Mouse (Mus musculus) heart, embryonic 16.5 days (tissue): Measurements from ENCODE around the gene Rfk. TPM values are rescaled to one million over a fixed set of nuclear protein-coding genes. Genes with fewer than 3 reads are reported as not detected.
A peak's percentile ranks its signal among the peaks of the same experiment; 100 is the strongest.

Experiments
- ATAC-seq: fragments of 200-750 bp; cut with Nextera tagmentation; replicated peaks from 2 replicates; pipeline ENCODE4 v1.8.0; 2017; ENCODE audit warnings: moderate number of reproducible peaks; ENCODE audit not compliant: insufficient read depth, low FRiP score; ENCODE audit errors: extremely low read depth
- H3K27ac ChIP-seq: fragments of 300-500 bp; sonication (generic); 2 replicates; pipeline ENCODE4 v1.5.1; 2014; ENCODE audit warnings: mild to moderate bottlenecking, low read length, control low read depth, moderate library complexity
- H3K27me3 ChIP-seq: fragments of 300-500 bp; sonication (generic); 2 replicates; pipeline ENCODE4 v1.6.1; 2014; ENCODE audit warnings: low read length, mixed read lengths; ENCODE audit not compliant: control insufficient read depth, insufficient read depth
- H3K36me3 ChIP-seq: fragments of 300-500 bp; sonication (generic); 2 replicates; pipeline ENCODE4 v1.6.1; 2014; ENCODE audit not compliant: control insufficient read depth, insufficient read depth
- H3K4me1 ChIP-seq: fragments of 300-500 bp; sonication (generic); 2 replicates; pipeline ENCODE4 v1.6.1; 2014; ENCODE audit warnings: low read length, mixed read lengths; ENCODE audit not compliant: control insufficient read depth, insufficient read depth
- H3K4me2 ChIP-seq: fragments of 300-500 bp; sonication (generic); 2 replicates; pipeline ENCODE4 v1.6.1; 2014; ENCODE audit warnings: low read depth, mild to moderate bottlenecking, control low read depth, low read length
- H3K4me3 ChIP-seq: fragments of 300-500 bp; sonication (generic); 2 replicates; pipeline ENCODE4 v1.5.1; 2014; ENCODE audit warnings: mild to moderate bottlenecking, control low read depth, low read length
- H3K9ac ChIP-seq: fragments of 300-500 bp; sonication (generic); 2 replicates; pipeline ENCODE4 v1.6.1; 2014; ENCODE audit warnings: low read length, control low read depth
- H3K9me3 ChIP-seq: fragments of 300-500 bp; sonication (generic); replicated peaks from 2 replicates; pipeline ENCODE4 v1.6.1; 2016; ENCODE audit warnings: low read length; ENCODE audit not compliant: control insufficient read depth
- WGBS: fragments of 180-500 bp; shearing (Covaris S2); extraction: QIAGEN DNeasy Blood & Tissue Kit; methylation state at CpG from one replicate; pipeline ENCODE4 v1.1.7; 2014; 5-methylcytosine and 5-hydroxymethylcytosine counted together
- polyA plus RNA-seq: library from polyadenylated mRNA; unstranded; fragments of >200 nt; fragmentation: Nextera tagmentation; extraction: Ambion mirVana; gene quantifications from 2 replicates; pipeline ENCODE4 v1.2.1, GENCODE M21; 2015

Rfk gene
- 68.8 and 68.9 TPM in 2 replicates for polyA plus RNA-seq

DNA sequence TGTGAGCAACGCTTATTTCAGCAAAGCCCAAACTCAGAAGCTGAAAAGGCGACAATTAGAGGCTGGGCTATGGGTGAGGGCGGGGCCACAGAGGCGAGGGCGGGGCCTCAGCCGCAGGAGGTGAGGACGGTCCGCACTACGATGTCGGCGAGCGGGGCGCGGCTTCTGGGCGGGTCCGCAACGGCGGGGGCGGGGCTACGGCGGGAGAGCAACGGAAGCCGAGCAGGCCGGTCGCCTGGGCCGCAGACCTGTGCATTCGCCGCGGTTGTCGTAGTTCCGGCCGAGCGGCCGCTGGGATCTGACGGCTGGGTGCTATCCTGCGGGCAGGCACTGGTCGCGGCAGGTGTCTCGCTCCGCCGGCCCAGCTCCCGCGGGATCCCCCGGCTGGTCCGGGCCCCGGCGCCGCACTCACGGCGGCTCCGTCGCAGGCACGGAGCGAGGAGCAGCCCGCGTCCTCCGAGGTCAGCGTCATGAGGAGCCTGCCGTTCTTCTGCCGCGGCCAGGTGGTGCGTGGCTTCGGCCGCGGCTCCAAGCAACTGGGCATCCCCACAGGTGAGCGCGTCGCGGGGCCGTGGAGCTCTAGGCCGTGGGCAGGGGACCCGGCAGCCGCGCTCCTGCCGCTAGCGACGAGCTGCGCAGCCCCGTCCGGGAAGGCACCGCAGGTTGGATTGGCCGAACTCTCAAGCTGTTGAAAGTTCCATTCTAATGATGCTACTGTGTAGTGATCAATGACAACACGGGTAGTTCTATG is at the start of gene Rfk:
Rfk (plus strand) TSS at position 203 of the 751 bp plus-strand sequence.
- H3K9ac ChIP-seq = peak within 1 kb of the TSS; percentile 96
- peaks cover 11% of the 10 kb centered on the region; the same call in 1 of the 2 replicates for H3K4me1 ChIP-seq
- H3K4me3 ChIP-seq = peak within 1 kb of the TSS; percentile 95

GRCm38 (mm10) chr19:17344881-17345280 is 49.0 kb upstream of the Rfk start:
- no peak for ATAC-seq
- Histone ChIP-seq H3K4me3 (no peak overlapping the region), H3K4me2 (no peak overlapping the region), H3K9ac (no peak overlapping the region), H3K36me3 (no peaks in the 10 kb centered on the region), H3K4me1 (peaks cover under 1% of the 10 kb centered on the region; the same call in 1 of the 2 replicates), H3K9me3 (no peaks in the 10 kb centered on the region), H3K27me3 (no peaks in the 10 kb centered on the region), H3K27ac (no peak overlapping the region)
- WGBS = 82% methylated on average over 7 of the region's 7 CpGs

More for the DNA sequence above, at the start of gene Rfk:
- H3K4me2 ChIP-seq = peak within 1 kb of the TSS; percentile 65
- H3K9me3 ChIP-seq = no peaks in the 10 kb centered on the region
- WGBS = under 1% methylated on average over 81 of the region's 83 CpGs
- H3K27me3 ChIP-seq = no peaks in the 10 kb centered on the region
- peak; percentile 98 for ATAC-seq
- H3K27ac ChIP-seq = peak within 1 kb of the TSS; percentile 77
- H3K36me3 ChIP-seq = peaks cover 12% of the 10 kb centered on the region

DNA sequence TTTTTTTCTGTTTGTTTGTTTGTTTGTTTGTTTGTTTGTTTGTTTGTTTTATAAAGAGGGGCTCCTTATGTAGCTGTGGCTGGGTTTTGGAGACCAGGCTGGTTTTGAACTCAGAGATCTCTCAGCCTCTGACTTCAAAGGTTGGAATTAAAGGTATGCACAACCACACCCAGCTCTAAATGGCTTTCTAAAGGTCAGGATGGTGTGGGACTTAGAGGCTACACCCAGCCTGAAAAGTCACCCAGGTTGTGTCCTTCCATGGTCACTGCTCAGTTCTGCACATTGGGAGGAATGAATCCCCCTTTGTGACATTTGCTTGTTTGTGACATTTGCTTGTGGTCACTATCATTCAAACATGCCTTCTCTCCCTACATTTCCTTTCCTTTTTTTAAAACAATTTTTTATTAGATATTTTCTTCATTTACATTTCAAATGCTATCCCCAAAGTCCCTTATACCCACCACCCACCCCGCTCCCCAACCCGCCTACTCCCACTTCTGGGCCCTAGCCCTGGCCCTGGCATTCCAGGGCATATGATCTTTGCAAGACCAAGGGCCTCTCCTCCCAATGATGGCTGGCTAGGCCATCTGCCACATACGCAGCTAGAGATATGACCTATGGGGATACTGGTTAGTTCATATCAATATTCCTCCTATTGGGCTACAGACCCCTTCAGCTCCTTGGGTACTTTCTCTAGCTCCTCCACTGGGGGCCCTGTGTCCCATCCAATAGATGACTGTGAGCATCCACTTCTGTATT is 46.9 kb upstream of the Rfk start:
- Histone ChIP-seq H3K4me2 (no peak overlapping the region), H3K4me1 (peaks cover 2% of the 10 kb centered on the region; the same call in 1 of the 2 replicates), H3K27me3 (no peaks in the 10 kb centered on the region), H3K9me3 (no peaks in the 10 kb centered on the region), H3K4me3 (no peak overlapping the region), H3K27ac (no peak overlapping the region), H3K9ac (no peak overlapping the region), H3K36me3 (no peaks in the 10 kb centered on the region)
- no peak for ATAC-seq
- 95% methylated on average over 3 of the region's 3 CpGs for WGBS

DNA sequence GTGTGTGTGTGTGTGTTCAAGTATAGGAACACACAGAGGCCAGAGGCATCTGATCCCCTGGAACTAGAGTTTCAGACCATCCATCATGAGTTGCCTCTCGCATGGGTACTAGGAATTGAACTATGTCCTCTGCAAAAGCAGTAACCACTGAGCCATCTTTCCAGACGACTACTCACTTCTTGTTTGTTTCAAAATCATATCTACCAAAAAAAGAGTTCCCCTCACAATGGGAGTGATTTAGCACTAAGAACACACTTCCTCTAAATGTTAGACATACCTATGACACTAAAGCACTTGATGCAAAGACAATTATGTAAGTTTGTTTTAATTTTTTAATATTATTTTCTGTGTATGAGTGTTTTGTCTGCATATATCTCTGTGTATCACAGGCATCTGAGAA is 46.0 kb upstream of the Rfk start:
- H3K36me3 ChIP-seq = no peaks in the 10 kb centered on the region
- H3K4me3 ChIP-seq = no peak overlapping the region
- no peak overlapping the region for H3K9ac ChIP-seq
- no peak overlapping the region for H3K4me2 ChIP-seq
- ATAC-seq = no peak
- WGBS = 83% methylated on average over 2 of the region's 2 CpGs
- H3K4me1 ChIP-seq = peaks cover 2% of the 10 kb centered on the region; the same call in 1 of the 2 replicates
- H3K27me3 ChIP-seq = no peaks in the 10 kb centered on the region
- H3K9me3 ChIP-seq = no peaks in the 10 kb centered on the region
- H3K27ac ChIP-seq = no peak overlapping the region

DNA sequence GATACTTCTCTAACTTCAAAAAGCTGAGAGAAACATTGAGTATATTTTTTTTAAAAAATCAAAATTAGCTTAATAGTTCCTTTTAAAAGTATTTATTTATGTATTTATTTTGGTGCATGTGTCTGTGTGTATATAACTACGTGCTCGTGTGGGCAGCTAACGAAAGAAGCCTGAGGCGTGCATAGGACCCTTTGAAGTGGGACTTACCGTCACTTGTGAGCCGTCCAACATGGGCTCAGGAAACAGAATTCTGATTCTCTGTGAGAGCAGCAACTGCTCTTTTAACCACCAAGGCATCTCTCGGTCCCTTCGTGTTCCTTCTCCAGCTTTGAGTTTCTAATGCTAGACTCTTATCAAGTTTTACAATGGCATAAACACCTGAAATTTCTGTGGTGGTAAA is 40.1 kb upstream of the Rfk start:
- peaks cover 14% of the 10 kb centered on the region for H3K4me1 ChIP-seq
- H3K4me2 ChIP-seq = no peak overlapping the region
- no peak for ATAC-seq
- H3K27me3 ChIP-seq = no peaks in the 10 kb centered on the region; the same call in 1 of the 2 replicates
- H3K36me3 ChIP-seq = no peaks in the 10 kb centered on the region
- no peak overlapping the region for H3K27ac ChIP-seq
- H3K9ac ChIP-seq = no peak overlapping the region
- H3K9me3 ChIP-seq = no peaks in the 10 kb centered on the region
- WGBS = 83% methylated on average over 8 of the region's 8 CpGs
- no peak overlapping the region for H3K4me3 ChIP-seq

DNA sequence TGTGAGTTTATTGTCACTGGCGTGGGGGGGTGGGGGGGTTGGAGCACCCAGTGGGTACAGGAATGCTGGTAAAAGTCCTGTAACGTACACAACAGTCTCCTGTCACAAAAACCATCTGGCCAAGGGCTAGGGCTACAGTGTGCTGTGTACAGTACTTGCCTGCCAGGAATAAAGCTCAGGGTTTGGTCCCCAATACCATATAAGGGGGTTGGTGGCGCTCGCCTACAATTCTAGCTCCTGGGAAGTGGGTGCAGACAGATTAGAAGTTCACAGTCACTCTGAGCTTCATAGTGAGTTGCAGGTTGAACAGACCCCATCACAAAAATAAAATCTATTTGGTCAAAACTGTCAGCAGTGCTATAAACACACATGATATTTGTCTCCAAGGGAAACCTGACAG is 39.5 kb upstream of the Rfk start:
- H3K27ac ChIP-seq = 0 out of 2 replicates have a peak overlapping the region, but pooled peaks have one; percentile 4
- peak overlapping the region; percentile 4; the same call in 1 of the 2 replicates for H3K4me3 ChIP-seq
- 53% methylated on average over 4 of the region's 4 CpGs for WGBS

GRCm38 (mm10) chr19:17354797-17355196 is 39.0 kb upstream of the Rfk start:
- H3K4me1 ChIP-seq = peaks cover 14% of the 10 kb centered on the region
- H3K4me2 ChIP-seq = peak overlapping the region; percentile 73
- no peaks in the 10 kb centered on the region; the same call in 1 of the 2 replicates for H3K27me3 ChIP-seq
- H3K9me3 ChIP-seq = no peaks in the 10 kb centered on the region
- no peak overlapping the region for H3K27ac ChIP-seq
- no peak overlapping the region for H3K9ac ChIP-seq
- peak overlapping the region; percentile 4; the same call in 1 of the 2 replicates for H3K4me3 ChIP-seq
- 23% methylated on average over 4 of the region's 4 CpGs for WGBS
- H3K36me3 ChIP-seq = no peaks in the 10 kb centered on the region
- 0 out of 2 replicates have a peak, but pooled peaks have one; percentile 30 for ATAC-seq

More for the DNA sequence above, 39.5 kb upstream of the Rfk start:
- no peak for ATAC-seq
- no peaks in the 10 kb centered on the region for H3K36me3 ChIP-seq
- H3K9ac ChIP-seq = no peak overlapping the region
- no peaks in the 10 kb centered on the region for H3K9me3 ChIP-seq
- H3K4me1 ChIP-seq = peaks cover 14% of the 10 kb centered on the region
- H3K4me2 ChIP-seq = peak overlapping the region; percentile 73
- no peaks in the 10 kb centered on the region; the same call in 1 of the 2 replicates for H3K27me3 ChIP-seq

DNA sequence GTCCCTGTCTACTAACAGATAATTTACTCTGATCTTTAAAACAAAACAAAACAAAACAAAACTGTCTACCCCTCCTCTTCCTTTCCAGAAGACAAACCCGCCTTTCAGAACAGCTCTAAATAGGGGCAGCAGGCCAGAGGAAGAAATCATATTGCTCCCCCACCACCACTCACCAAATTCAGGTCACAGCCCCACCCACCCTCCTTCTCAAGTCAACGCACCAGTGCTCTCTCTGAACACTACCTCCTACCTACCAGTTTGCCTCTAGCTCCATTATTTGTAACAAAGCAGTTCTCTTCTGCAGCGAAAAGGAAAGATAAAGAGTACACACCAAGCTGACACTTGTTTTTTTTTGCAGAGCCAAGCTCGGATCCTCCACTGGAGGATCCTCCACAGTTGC is 38.5 kb upstream of the Rfk start:
- H3K36me3 ChIP-seq = no peaks in the 10 kb centered on the region
- peak overlapping the region; percentile 73 for H3K4me3 ChIP-seq
- H3K27me3 ChIP-seq = no peaks in the 10 kb centered on the region; the same call in 1 of the 2 replicates
- H3K4me2 ChIP-seq = peak overlapping the region; percentile 73
- WGBS = 35% methylated on average over 4 of the region's 4 CpGs
- H3K9me3 ChIP-seq = no peaks in the 10 kb centered on the region
- ATAC-seq = no peak
- H3K4me1 ChIP-seq = peaks cover 12% of the 10 kb centered on the region; the same call in 1 of the 2 replicates
- H3K9ac ChIP-seq = peak overlapping the region; percentile 46
- no peak overlapping the region; the same call in 1 of the 2 replicates for H3K27ac ChIP-seq
